Mouse (Mus musculus) large intestine, adult 2 months (tissue): ENCODE measurements around the gene Tnfaip8l1. TPM values are rescaled to one million over a fixed set of nuclear protein-coding genes. Genes with fewer than 3 reads are reported as not detected.
A peak's percentile ranks its signal among the peaks of the same experiment; 100 is the strongest.

Experiments
- DNase-seq: peaks from one replicate; pipeline ENCODE4 v3.0.0-alpha.2; 2012; ENCODE audit warnings: low read depth, low spot score
- WGBS: fragments of 180-500 bp; shearing (Covaris S2); methylation state at CpG from one replicate; pipeline ENCODE4 v1.1.7; 2018; 5-methylcytosine and 5-hydroxymethylcytosine counted together
- polyA plus RNA-seq: library from polyadenylated mRNA; depleted of rRNA; stranded (reverse); fragments of >200 nt; gene quantifications from 2 replicates; pipeline ENCODE4 v1.2.3, GENCODE M21; 2012

The Tnfaip8l1 gene
- polyA plus RNA-seq, 1 experiment: 13.6 TPM

DNA sequence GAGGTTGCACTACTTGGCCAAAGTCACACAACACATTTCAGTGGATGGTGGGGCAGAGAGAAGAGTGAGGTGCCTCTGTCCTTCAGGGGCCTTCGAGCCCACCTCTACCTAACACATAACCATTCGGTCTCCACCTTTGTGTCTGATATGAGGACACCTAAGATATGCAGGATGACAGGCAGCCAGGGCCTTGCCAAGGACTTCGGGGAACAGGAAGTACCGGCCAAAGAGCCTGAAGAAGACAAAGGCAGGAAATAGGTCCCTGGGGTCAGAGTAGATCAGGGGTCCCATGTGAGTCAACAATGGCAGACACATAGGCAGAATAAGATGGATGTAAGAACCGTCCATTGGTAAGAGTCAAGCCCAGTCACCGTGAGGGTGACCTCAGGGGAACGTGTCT is 25.7 kb upstream of the Tnfaip8l1 start:
- DNase-seq: no peak
- WGBS: 85% methylated on average over 7 of the region's 7 CpGs

GRCm38 (mm10) chr17:56137839-56138613 is 24.3 kb upstream of the Tnfaip8l1 start:
- WGBS: 36% methylated on average over 25 of the region's 25 CpGs
- no peak for DNase-seq

- WGBS: 22% methylated on average over 21 of the region's 21 CpGs
- DNase-seq: no peak
Measured at GRCm38 (mm10) chr17:56139355-56139754, 22.9 kb upstream of the Tnfaip8l1 start.

DNA sequence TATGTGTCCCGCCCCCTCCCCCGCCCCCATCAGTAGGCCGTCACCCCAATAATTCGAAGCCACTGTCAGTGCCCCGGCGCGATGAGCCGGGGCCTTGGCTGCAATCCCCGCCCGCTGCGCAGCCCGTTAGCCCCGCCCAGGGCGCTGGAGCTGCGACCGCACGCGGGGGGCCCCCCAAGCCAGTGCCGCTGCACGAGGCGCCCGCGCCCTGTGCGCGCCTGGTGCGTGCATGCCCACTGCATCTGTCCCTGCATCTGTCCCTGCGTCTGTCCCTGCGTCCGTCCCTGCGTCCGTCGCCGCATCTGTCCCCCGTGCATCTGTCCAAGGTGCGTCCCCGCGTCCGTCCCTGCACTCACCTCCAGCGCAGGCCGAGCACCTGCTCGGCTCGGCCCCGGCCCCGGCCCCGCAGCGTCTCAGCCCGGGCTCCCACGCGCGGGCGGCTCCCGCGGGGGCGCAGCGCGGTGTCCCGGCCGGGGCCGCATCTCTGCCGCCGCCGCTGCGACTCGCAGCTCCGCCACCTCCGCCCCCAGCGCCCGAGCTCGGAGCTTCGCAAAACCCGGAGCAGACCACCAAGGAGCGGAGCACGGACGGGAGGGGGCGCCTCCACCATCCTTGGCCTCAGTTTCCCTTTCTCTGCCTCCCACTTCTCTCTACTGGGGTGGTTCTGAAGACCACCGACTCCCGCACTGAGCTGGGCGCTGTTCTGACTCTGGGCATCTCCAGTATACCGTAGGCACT is 22.2 kb upstream of the Tnfaip8l1 start, which contains the start of gene Sema6b:
Sema6b (minus strand) TSS at position 486 of the 738 bp plus-strand sequence.
- 3% methylated on average over 77 of the region's 79 CpGs for WGBS
- no peak for DNase-seq

DNA sequence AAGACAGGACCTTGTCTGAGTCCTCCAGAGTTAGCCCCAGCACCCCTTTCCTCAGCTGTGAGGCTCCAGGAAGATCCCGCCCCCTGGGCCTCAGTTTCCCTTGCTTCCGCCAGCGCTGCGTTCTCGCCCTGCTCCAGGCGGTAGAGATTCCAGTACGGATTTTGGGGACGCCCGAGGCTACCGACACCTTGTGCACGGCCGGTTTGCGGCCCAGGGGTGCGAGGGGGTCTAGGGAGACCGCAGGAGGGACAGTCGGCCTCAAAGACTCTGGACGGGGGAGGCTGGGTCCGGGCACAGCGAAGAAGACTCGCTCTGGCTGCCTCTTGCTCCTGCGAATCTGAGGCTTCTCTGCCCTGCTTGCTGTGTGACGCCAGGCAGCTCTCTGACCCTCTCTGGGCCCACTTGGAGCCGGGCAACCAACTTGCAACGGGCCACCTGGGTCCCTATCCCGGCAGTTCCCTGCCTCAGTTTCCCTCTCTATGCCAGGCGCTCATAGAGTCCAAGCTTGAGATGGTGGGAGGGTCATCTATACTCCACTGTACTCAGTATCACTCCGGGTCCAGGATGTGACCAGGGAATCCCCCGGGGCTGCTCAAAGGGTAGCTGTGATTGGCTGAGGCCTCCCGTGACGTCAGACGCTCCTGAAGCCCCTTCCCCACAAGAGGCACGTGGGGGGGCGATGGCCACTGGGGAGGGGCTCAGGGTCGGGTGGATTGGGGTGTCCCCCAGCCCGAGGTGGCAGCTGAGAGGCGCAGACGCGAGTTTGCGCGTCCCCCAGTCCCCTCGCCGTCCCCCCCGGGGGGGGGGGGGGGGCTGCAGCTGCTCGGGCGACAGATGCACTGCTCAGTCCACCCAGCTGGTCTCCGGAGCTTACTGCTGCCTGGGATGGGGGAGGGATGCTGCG is 20.3 kb upstream of the Tnfaip8l1 start:
- 2% methylated on average over 45 of the region's 47 CpGs for WGBS
- DNase-seq: no peak

- no peak for DNase-seq
- 53% methylated on average over 9 of the region's 9 CpGs for WGBS
Measured at GRCm38 (mm10) chr17:56144546-56144945, 17.7 kb upstream of the Tnfaip8l1 start.

- WGBS: 22% methylated on average over 9 of the region's 9 CpGs
Measured at GRCm38 (mm10) chr17:56146131-56146530, 16.1 kb upstream of the Tnfaip8l1 start.

DNA sequence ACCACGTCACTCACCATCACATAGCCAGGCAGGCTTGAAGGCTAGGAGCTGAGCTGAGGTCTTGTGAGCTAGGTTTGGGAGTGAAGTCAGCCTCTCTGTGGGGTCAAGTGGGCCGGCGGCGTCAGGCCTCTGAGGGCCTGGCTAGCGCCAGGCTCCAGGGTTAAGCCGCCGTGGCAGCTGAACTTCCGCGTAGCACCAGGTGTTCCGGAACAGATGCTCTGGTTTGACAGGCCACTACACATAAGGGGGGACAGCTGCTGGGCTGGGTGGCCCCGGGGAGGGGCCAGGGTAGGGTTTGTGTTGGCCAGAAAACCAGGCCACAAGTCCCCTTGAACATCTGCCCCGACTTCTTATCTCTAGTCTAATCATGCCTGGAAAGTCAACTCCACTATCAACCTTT is 14.9 kb upstream of the Tnfaip8l1 start:
- WGBS: 53% methylated on average over 12 of the region's 12 CpGs
- no peak for DNase-seq

More at GRCm38 (mm10) chr17:56146131-56146530, 16.1 kb upstream of the Tnfaip8l1 start:
- no peak for DNase-seq

GRCm38 (mm10) chr17:56148280-56148679 is 14.0 kb upstream of the Tnfaip8l1 start:
- 35% methylated on average over 9 of the region's 9 CpGs for WGBS
- no peak for DNase-seq

- no peak for DNase-seq
- WGBS: 6% methylated on average over 30 of the region's 30 CpGs
Measured at GRCm38 (mm10) chr17:56148790-56149618, 13.3 kb upstream of the Tnfaip8l1 start.

- 51% methylated on average over 2 of the region's 2 CpGs for WGBS
- DNase-seq: no peak
Measured at GRCm38 (mm10) chr17:56149897-56150296, 12.4 kb upstream of the Tnfaip8l1 start.

- DNase-seq: no peak
- 31% methylated on average over 9 of the region's 9 CpGs for WGBS
Measured at GRCm38 (mm10) chr17:56153643-56154042, 8.6 kb upstream of the Tnfaip8l1 start.

DNA sequence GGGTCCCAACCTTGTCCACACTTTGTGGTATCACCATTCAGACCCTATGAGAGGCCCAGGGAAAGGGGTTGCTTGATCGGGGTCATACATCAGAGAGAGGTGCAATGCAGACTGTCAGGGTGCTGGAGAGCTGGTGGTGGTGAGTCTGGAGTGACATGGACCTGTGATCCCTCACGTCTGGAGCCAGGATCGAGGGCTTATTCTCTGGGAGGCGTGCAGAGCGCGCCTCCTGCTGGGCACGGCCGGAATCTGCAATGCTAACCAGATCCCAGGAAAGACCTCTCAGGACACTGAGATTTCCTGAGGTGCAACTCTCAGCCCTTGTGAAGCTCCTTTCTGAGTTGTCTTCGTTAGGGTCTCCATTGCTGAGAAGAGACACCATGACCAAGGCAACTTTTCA is 2.5 kb upstream of the Tnfaip8l1 start:
- WGBS: 3% methylated on average over 9 of the region's 9 CpGs
- no peak for DNase-seq

DNA sequence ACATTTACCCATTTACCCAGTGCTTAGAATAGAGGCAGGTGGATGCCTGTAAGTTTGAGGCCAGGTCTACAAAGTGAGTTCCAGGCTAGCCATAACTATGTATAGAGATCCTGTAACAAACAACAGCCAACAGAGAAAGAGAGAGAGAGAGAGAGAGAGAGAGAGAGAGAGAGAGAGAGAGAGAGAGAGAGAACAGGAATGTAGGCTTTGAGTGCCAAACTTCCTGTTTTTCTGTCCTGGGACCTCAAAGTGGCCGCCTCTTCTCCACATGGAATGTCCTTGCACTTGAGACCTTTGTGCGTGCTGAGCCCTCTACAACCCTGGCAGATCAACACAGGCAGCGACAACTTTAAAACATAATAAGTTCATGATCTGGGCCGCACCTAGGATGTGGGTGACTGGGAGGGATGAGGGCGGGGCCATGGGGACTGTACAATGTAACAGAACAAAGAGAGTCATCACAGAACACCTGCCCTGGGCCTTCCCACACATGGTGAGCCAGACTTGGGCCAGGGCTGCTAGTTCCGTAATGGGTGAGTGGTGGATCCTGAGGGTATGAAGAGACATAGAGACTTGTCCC is 1.3 kb downstream of the Tnfaip8l1 start:
- WGBS: 23% methylated on average over 6 of the region's 6 CpGs
- peak; percentile 91 for DNase-seq

DNA sequence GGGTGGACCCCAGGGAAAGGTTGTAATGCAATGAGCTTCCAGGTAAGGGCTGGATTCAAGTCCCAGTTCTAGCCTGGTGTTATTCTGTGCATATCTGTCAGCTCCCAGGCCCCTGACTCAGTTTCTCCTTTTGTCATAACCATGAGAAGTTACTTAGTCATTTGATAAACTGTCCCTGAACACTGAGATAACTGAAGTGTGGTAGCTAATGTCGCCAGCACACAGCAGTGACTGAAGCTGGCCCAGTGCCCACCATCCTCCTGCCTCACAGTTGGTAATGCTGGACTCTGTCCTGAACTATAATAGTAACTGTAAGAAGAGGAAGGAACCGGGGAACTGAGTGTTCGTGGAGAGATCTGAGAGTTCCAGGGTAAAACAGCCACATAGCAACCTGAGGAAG is 2.2 kb downstream of the Tnfaip8l1 start:
- no peak for DNase-seq
- whole genome bisulfite sequencing: 24% methylated on average over 3 of the region's 3 CpGs

- WGBS: 18% methylated on average over 11 of the region's 11 CpGs
- no peak for DNase-seq
Measured at GRCm38 (mm10) chr17:56165671-56166070, 3.4 kb downstream of the Tnfaip8l1 start.

DNA sequence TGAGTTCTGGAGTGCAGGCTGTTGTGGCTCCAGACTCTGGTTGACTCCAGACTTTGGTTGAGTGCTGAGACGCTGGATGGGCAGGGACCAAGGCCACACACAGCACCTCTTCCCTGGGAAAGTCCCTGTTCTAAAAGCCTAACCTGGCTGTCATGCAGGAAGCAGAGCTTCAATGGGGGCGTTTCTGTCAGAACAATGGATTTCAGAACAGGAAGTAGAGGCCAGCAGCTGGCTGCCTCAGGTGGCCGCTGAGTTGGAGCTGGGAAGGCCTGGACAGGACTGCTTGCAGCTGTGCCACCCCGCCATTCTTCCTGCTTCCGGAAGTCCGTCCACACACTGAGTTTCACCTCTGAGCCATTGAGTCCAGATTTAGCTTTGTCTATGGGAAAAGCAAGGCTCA is 7.6 kb downstream of the Tnfaip8l1 start:
- 24% methylated on average over 6 of the region's 6 CpGs for WGBS
- no peak for DNase-seq

GRCm38 (mm10) chr17:56170636-56171035 is 8.4 kb downstream of the Tnfaip8l1 start:
- WGBS: 78% methylated on average over 10 of the region's 10 CpGs
- no peak for DNase-seq

DNA sequence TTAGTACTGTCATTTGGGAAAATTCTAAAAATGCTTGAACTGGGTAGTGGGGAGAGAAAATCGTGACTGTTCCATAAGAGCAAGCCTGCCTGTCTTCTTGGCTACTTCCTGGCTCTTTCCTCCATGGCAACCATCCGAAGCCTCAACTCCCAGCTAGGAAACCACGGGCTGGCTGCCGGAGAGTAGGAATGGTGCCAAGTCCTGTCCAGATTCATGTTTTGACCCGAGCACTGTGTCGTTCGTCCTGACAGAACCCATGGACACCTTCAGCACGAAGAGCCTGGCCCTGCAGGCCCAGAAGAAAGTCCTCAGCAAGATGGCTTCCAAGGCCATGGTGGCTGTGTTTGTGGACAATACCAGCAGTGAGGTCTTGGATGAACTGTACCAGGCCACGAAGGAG is 9.2 kb downstream of the Tnfaip8l1 start:
- WGBS: 80% methylated on average over 9 of the region's 9 CpGs
- no peak for DNase-seq
